Comparison of ENCODE assay signal across 8 mouse cellular contexts in the genomic region with DNA sequence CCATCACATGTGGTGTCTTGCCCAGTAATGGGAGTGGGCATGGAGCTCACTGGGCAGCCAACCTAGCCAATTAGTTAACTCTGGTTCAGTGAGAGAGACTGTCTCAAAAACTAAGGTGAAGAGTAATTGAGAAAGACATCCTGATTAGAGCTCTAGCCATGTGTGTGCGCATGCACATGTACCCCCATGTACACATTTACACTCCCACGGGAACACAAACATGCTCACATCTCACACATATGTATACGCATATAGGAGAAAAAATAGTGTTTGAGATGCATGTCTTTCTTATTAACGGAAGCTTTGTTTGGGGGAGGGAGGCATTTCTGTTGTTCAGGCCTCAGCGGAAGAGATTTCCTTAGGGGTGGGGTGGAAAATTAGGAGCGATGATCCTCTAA.
DNase-seq lines count a peak whose midpoint lies in the region; ATAC-seq and TF ChIP-seq lines count a peak whose summit lies in the region.

No protein-coding gene starts in this region.

- H3K27ac ChIP-seq in heart, embryonic 13.5 days (replicated peaks): no peak overlapping the region
- peak overlapping the region; percentile 90 for H3K27ac ChIP-seq in forebrain, postnatal 0 days (ENCODE audit: low read depth, low read length)
- H3K27ac ChIP-seq in liver, embryonic 14.5 days: no peak overlapping the region

- DNase-seq in heart, postnatal 25 days (ENCODE audit: low spot score): no peak
- peak; percentile 5 for DNase-seq in Muller cell, postnatal 12 days (ENCODE audit: inconsistent ontology term)
- DNase-seq in forebrain, postnatal 0 days: no peak
- DNase-seq in liver, embryonic 14.5 days (ENCODE audit: low read depth in 3 of 3, low spot score in 3 of 3): no peak
- no peak for DNase-seq in natural killer cell, adult 2 months (ENCODE audit: low spot score in 2 of 2)
- no peak for DNase-seq in adrenal gland, adult 2 months

- no peak for TF ChIP-seq EP300 in liver, embryonic 14.5 days (IDR thresholded peaks at IDR 0.05; ENCODE audit: low read depth)

- H3K4me3 ChIP-seq in heart, embryonic 13.5 days: peak overlapping the region; percentile 43
- H3K4me3 ChIP-seq in forebrain, postnatal 0 days (ENCODE audit: low read depth, low read length): peak overlapping the region; percentile 43
- H3K4me3 ChIP-seq in liver, embryonic 14.5 days (ENCODE audit: insufficient read depth in 1 of 2, low read depth in 2 of 2, low read length in 2 of 2): no peak overlapping the region

- TF ChIP-seq CTCF in forebrain, postnatal 0 days (IDR thresholded peaks at IDR 0.05; ENCODE audit: low read depth): no peak
- no peak for TF ChIP-seq CTCF in liver, embryonic 14.5 days (IDR thresholded peaks at IDR 0.05; ENCODE audit: low read depth)

- no peak for ATAC-seq in heart, embryonic 13.5 days (ENCODE audit: extremely low read depth, insufficient number of reproducible peaks, low FRiP score, low TSS enrichment)
- ATAC-seq in forebrain, postnatal 0 days: peak; percentile 21
- ATAC-seq in liver, embryonic 14.5 days (ENCODE audit: insufficient read depth): no peak
- no peak for ATAC-seq in monocyte, adult 5-6 weeks (replicated peaks; ENCODE audit: insufficient number of reproducible peaks, low FRiP score, low TSS enrichment, poor library complexity, severe bottlenecking)

- H3K9ac ChIP-seq in heart, embryonic 13.5 days: peak overlapping the region; percentile 60
- peak overlapping the region; percentile 71 for H3K9ac ChIP-seq in forebrain, postnatal 0 days
- no peak overlapping the region for H3K9ac ChIP-seq in liver, embryonic 14.5 days (replicated peaks)

- H3K9me3 ChIP-seq in heart, embryonic 13.5 days: no peaks in the 10 kb centered on the region
- no peaks in the 10 kb centered on the region for H3K9me3 ChIP-seq in forebrain, postnatal 0 days (ENCODE audit: low read length)
- no peaks in the 10 kb centered on the region for H3K9me3 ChIP-seq in liver, embryonic 14.5 days (ENCODE audit: control insufficient read depth, low read length)

- H3K27me3 ChIP-seq in heart, embryonic 13.5 days (replicated peaks): no peaks in the 10 kb centered on the region; the same call in 1 of the 2 replicates
- no peaks in the 10 kb centered on the region for H3K27me3 ChIP-seq in forebrain, postnatal 0 days (ENCODE audit: insufficient read depth, low read length)
- H3K27me3 ChIP-seq in liver, embryonic 14.5 days (ENCODE audit: control insufficient read depth, insufficient read depth, low read length): no peaks in the 10 kb centered on the region

- peak overlapping the region; percentile 72 for H3K4me2 ChIP-seq in heart, embryonic 13.5 days
- H3K4me2 ChIP-seq in forebrain, postnatal 0 days (ENCODE audit: low read depth): peak overlapping the region; percentile 84
- 0 out of 2 replicates have a peak overlapping the region, but pooled peaks have one; percentile 31 for H3K4me2 ChIP-seq in liver, embryonic 14.5 days (ENCODE audit: low read depth)

- H3K4me1 ChIP-seq in heart, embryonic 13.5 days: peaks cover 7% of the 10 kb centered on the region; the same call in 1 of the 2 replicates
- H3K4me1 ChIP-seq in forebrain, postnatal 0 days (ENCODE audit: insufficient read depth): peaks cover 8% of the 10 kb centered on the region
- no peaks in the 10 kb centered on the region for H3K4me1 ChIP-seq in liver, embryonic 14.5 days (replicated peaks; ENCODE audit: control insufficient read depth in 2 of 2, insufficient read depth in 2 of 2, low read length in 1 of 2)

- 48% methylated on average over 6 of the region's 6 CpGs for WGBS in heart, embryonic 13.5 days
- 21% methylated on average over 6 of the region's 6 CpGs for WGBS in forebrain, postnatal 0 days
- WGBS in liver, embryonic 14.5 days (ENCODE audit: insufficient replicate concordance): 47% methylated on average over 6 of the region's 6 CpGs

- intact Hi-C loops in heart, postnatal 25 days (cut with DNase I): loop anchor here (10.0 kb wide), 1 partner anchor 281 kb away; no protein-coding TSS in a partner anchor

- H3K36me3 ChIP-seq in heart, embryonic 13.5 days: no peaks in the 10 kb centered on the region
- H3K36me3 ChIP-seq in forebrain, postnatal 0 days (ENCODE audit: insufficient read depth): no peaks in the 10 kb centered on the region
- no peaks in the 10 kb centered on the region for H3K36me3 ChIP-seq in liver, embryonic 14.5 days (replicated peaks; ENCODE audit: control insufficient read depth, insufficient read depth, low read depth)

Comparison
In these comparisons a context has a peak if more than half of its experiments do, and no peak if none do; other contexts are left out.
1. H3K4me2 ChIP-seq: peak in every context shown above with its lines; median percentile 84 in forebrain, postnatal 0 days; 72 in heart, embryonic 13.5 days; 31 in liver, embryonic 14.5 days.
2. H3K4me3 ChIP-seq: peak in heart, embryonic 13.5 days (single experiment) and forebrain, postnatal 0 days (single experiment); none in liver, embryonic 14.5 days (0 of 2).